Mouse (Mus musculus) cerebellum, adult 9-10 months (tissue): ENCODE measurements at regions not wholly inside any gene's neighbourhood (a gene's known extent, or its start where the extent isn't known, plus 50 kb on each side); places are given as distances from the start of the nearest gene placed in this dataset.

Experiments
- DNase-seq: peaks from one replicate; pipeline ENCODE4 v3.0.0; 2022

- DNase-seq, result no peak
Measured at GRCm38 (mm10) chr12:26533641-26534151, 64.7 kb downstream of the Cmpk2 start.

- peak; percentile 71 for DNase-seq
Measured at GRCm38 (mm10) chr12:26532823-26533640, 64.0 kb downstream of the Cmpk2 start.

- DNase-seq, result no peak
Measured at GRCm38 (mm10) chr12:26532076-26532475, 63.1 kb downstream of the Cmpk2 start.
